Mouse (Mus musculus) liver, postnatal 0 days (tissue): Measurements from ENCODE around the gene Mybpc3. TPM values are rescaled to one million over a fixed set of nuclear protein-coding genes. Genes with fewer than 3 reads are reported as not detected.
A peak's percentile ranks its signal among the peaks of the same experiment; 100 is the strongest.

Experiments
- ATAC-seq: fragments of 200-750 bp; cut with Nextera tagmentation; 2 replicates; pipeline ENCODE4 v1.8.0; 2017; ENCODE audit warnings: mild to moderate bottlenecking, moderate library complexity
- DNase-seq: peaks from one replicate; pipeline ENCODE4 v3.0.0-alpha.2; 2016
- H3K27ac ChIP-seq: fragments of 300-500 bp; sonication (generic); 2 replicates; pipeline ENCODE4 v1.5.1; 2014; ENCODE audit warnings: antibody characterized with exemption, moderate library complexity, mild to moderate bottlenecking, low read depth
- H3K27me3 ChIP-seq: fragments of 300-500 bp; sonication (generic); 2 replicates; pipeline ENCODE4 v1.6.1; 2014; ENCODE audit warnings: low read length, control low read depth, mixed read lengths; ENCODE audit not compliant: insufficient read depth
- H3K36me3 ChIP-seq: fragments of 300-500 bp; sonication (generic); replicated peaks from 2 replicates; pipeline ENCODE4 v1.6.1; 2014; ENCODE audit warnings: mild to moderate bottlenecking, control low read depth, low read length, moderate library complexity, mixed read lengths; ENCODE audit not compliant: insufficient read depth
- H3K4me1 ChIP-seq: fragments of 300-500 bp; sonication (generic); 2 replicates; pipeline ENCODE4 v1.6.1; 2014; ENCODE audit warnings: antibody characterized with exemption, mild to moderate bottlenecking, control low read depth; ENCODE audit not compliant: insufficient read depth
- H3K4me2 ChIP-seq: fragments of 300-500 bp; sonication (generic); 2 replicates; pipeline ENCODE4 v1.6.1; 2014; ENCODE audit warnings: low read depth, mild to moderate bottlenecking, low read length, moderate library complexity, mixed read lengths
- H3K4me3 ChIP-seq: fragments of 300-500 bp; sonication (generic); 2 replicates; pipeline ENCODE4 v1.5.1; 2014; ENCODE audit warnings: low read depth, low read length
- H3K9ac ChIP-seq: fragments of 300-500 bp; sonication (generic); replicated peaks from 2 replicates; pipeline ENCODE4 v1.6.1; 2014; ENCODE audit warnings: mild to moderate bottlenecking, moderate library complexity
- H3K9me3 ChIP-seq: fragments of 300-500 bp; sonication (generic); 2 replicates; pipeline ENCODE4 v1.6.1; 2016; ENCODE audit warnings: mild to moderate bottlenecking, control low read depth, low read length, mixed read lengths
- CTCF ChIP-seq: sonication (generic); IDR thresholded peaks from 2 replicates; pipeline ENCODE4 v1.5.1; 2016; ENCODE audit warnings: antibody characterized with exemption, low read depth
- EP300 ChIP-seq: IDR thresholded peaks from 2 replicates; pipeline ENCODE4 v1.6.1; 2016; ENCODE audit warnings: antibody characterized with exemption, low read depth, mild to moderate bottlenecking
- WGBS: fragments of 180-500 bp; shearing (Covaris S2); extraction: QIAGEN DNeasy Blood & Tissue Kit; methylation state at CpG from one replicate; pipeline ENCODE4 v1.1.7; 2014; ENCODE audit not compliant: insufficient replicate concordance; 5-methylcytosine and 5-hydroxymethylcytosine counted together
- polyA plus RNA-seq: library from polyadenylated mRNA; unstranded; fragments of >200 nt; fragmentation: Nextera tagmentation; extraction: Ambion mirVana; gene quantifications from 2 replicates; pipeline ENCODE4 v1.2.1, GENCODE M21; 2015

The Mybpc3 gene
- polyA plus RNA-seq, 1 experiment from 2014 or later, result 0.04 TPM

- H3K4me1 ChIP-seq, result no peaks in the 10 kb centered on the region
- DNase-seq (peak; percentile 7), ATAC-seq (no peak)
- H3K4me2 ChIP-seq, result no peak overlapping the region
- H3K36me3 ChIP-seq, result peaks cover 13% of the 10 kb centered on the region
- no peaks in the 10 kb centered on the region for H3K27me3 ChIP-seq
- whole genome bisulfite sequencing, result 93% methylated on average over 11 of the region's 11 CpGs
- H3K9me3 ChIP-seq, result no peaks in the 10 kb centered on the region
- H3K27ac ChIP-seq, result no peak overlapping the region
- H3K4me3 ChIP-seq, result no peak overlapping the region
- no peak overlapping the region for H3K9ac ChIP-seq
- TF ChIP-seq CTCF (no peak), EP300 (no peak)
Observed at GRCm38 (mm10) chr2:91143401-91143800, 25.5 kb downstream of the Mybpc3 start.

GRCm38 (mm10) chr2:91148101-91148500 is 30.2 kb downstream of the Mybpc3 start:
- H3K27ac ChIP-seq, result no peak overlapping the region
- H3K27me3 ChIP-seq, result no peaks in the 10 kb centered on the region
- ATAC-seq (no peak), DNase-seq (no peak)
- peaks cover 22% of the 10 kb centered on the region for H3K36me3 ChIP-seq
- no peak overlapping the region for H3K4me2 ChIP-seq
- H3K9me3 ChIP-seq, result no peaks in the 10 kb centered on the region
- H3K4me1 ChIP-seq, result no peaks in the 10 kb centered on the region
- no peak for TF ChIP-seq EP300
- TF ChIP-seq CTCF, result no peak
- no peak overlapping the region for H3K4me3 ChIP-seq
- H3K9ac ChIP-seq, result no peak overlapping the region

- no peak for DNase-seq
- H3K36me3 ChIP-seq, result peaks cover 24% of the 10 kb centered on the region
Observed at GRCm38 (mm10) chr2:91151331-91151730, 33.4 kb downstream of the Mybpc3 start.

GRCm38 (mm10) chr2:91152885-91153377 is 35.0 kb downstream of the Mybpc3 start:
- no peaks in the 10 kb centered on the region for H3K9me3 ChIP-seq
- H3K36me3 ChIP-seq, result peaks cover 28% of the 10 kb centered on the region
- H3K27ac ChIP-seq, result peak overlapping the region; percentile 44; the same call in 1 of the 2 replicates
- H3K9ac ChIP-seq, result no peak overlapping the region
- peak; percentile 80 for ATAC-seq
- no peaks in the 10 kb centered on the region for H3K27me3 ChIP-seq
- no peaks in the 10 kb centered on the region for H3K4me1 ChIP-seq
- no peak overlapping the region for H3K4me3 ChIP-seq
- WGBS, result 68% methylated on average over 3 of the region's 3 CpGs
- TF ChIP-seq CTCF (no peak), EP300 (no peak)
- DNase-seq, result no peak
- no peak overlapping the region for H3K4me2 ChIP-seq

More at GRCm38 (mm10) chr2:91151331-91151730, 33.4 kb downstream of the Mybpc3 start:
- TF ChIP-seq EP300 (no peak), CTCF (no peak)
- no peaks in the 10 kb centered on the region for H3K9me3 ChIP-seq
- no peak overlapping the region for H3K27ac ChIP-seq
- no peak overlapping the region for H3K4me3 ChIP-seq
- no peak for ATAC-seq
- H3K4me1 ChIP-seq, result no peaks in the 10 kb centered on the region
- H3K27me3 ChIP-seq, result no peaks in the 10 kb centered on the region
- H3K4me2 ChIP-seq, result no peak overlapping the region
- WGBS, result 68% methylated on average over 1 of the region's 1 CpGs
- H3K9ac ChIP-seq, result no peak overlapping the region

GRCm38 (mm10) chr2:91154091-91154490 is 36.1 kb downstream of the Mybpc3 start:
- Histone ChIP-seq H3K27ac (peak overlapping the region; percentile 30; the same call in 1 of the 2 replicates), H3K4me3 (no peak overlapping the region), H3K27me3 (no peaks in the 10 kb centered on the region), H3K36me3 (peaks cover 30% of the 10 kb centered on the region), H3K4me1 (no peaks in the 10 kb centered on the region), H3K4me2 (no peak overlapping the region), H3K9me3 (no peaks in the 10 kb centered on the region), H3K9ac (no peak overlapping the region)
- DNase-seq, result peak; percentile 79
- peak; percentile 75 for ATAC-seq
- no peak for TF ChIP-seq CTCF
- no peak for TF ChIP-seq EP300
- WGBS, result 72% methylated on average over 3 of the region's 3 CpGs

- DNase-seq (no peak), ATAC-seq (no peak)
- Histone ChIP-seq H3K36me3 (peaks cover 25% of the 10 kb centered on the region), H3K9me3 (no peaks in the 10 kb centered on the region), H3K4me1 (no peaks in the 10 kb centered on the region), H3K9ac (no peak overlapping the region), H3K4me2 (no peak overlapping the region), H3K27ac (no peak overlapping the region), H3K4me3 (no peak overlapping the region), H3K27me3 (no peaks in the 10 kb centered on the region)
- 76% methylated on average over 6 of the region's 6 CpGs for WGBS
- TF ChIP-seq EP300 (no peak), CTCF (no peak)
Observed at GRCm38 (mm10) chr2:91157002-91157752, 39.2 kb downstream of the Mybpc3 start.
